Mouse (Mus musculus) lung, adult 18-20 months (tissue): ENCODE results near the gene Gm30737.
"Not testable (repeated sequence)": the region's sequence is repeated elsewhere in the genome, so short reads cannot be mapped to it uniquely, and the experiment has no call there.

ENCODE experiments used
- DNase-seq, 2 experiments: peaks; one replicate each; pipeline ENCODE4 v3.0.0; 2022; ENCODE audit warnings: mixed read lengths in 2 of 2

Gm30737 gene

DNA sequence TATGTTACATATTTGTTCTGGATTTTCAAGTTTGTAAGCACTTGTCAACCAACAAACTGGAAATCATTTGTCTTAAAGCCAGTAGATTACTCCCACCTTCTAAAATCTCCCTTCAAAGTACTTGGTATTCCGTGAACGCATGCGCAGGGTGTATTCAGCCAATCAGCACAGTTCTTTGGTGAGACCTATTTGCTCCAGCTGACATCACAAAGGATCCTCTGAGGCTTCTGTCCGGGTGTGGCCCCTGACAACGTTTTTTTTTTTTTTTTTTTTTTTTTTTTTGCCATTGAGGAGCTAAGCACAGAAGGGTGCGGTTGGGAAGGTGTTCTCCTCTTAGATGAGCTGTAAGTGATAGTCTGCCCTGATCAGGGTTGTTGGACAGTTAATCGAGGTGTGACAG is at the start of gene Gm30737:
TSS of gene Gm30737 (plus strand) at position 301 of the 400 bp plus-strand sequence.
- not testable (repeated sequence) for DNase-seq
